Mouse (Mus musculus): ENCODE results near the gene Srebf1. TPM values are rescaled to one million over a fixed set of nuclear protein-coding genes. Genes with fewer than 3 reads are reported as not detected.
A peak's percentile ranks its signal among the peaks of the same experiment; 100 is the strongest.

Srebf1 gene
- total RNA-seq, 2 experiments from 2014 or later = 47.1 to 56.2 TPM

- no peak for DNase-seq
These were observed 17.4 kb downstream of the Srebf1 start for GRCm38 (mm10) chr11:60205026-60205425.

DNA sequence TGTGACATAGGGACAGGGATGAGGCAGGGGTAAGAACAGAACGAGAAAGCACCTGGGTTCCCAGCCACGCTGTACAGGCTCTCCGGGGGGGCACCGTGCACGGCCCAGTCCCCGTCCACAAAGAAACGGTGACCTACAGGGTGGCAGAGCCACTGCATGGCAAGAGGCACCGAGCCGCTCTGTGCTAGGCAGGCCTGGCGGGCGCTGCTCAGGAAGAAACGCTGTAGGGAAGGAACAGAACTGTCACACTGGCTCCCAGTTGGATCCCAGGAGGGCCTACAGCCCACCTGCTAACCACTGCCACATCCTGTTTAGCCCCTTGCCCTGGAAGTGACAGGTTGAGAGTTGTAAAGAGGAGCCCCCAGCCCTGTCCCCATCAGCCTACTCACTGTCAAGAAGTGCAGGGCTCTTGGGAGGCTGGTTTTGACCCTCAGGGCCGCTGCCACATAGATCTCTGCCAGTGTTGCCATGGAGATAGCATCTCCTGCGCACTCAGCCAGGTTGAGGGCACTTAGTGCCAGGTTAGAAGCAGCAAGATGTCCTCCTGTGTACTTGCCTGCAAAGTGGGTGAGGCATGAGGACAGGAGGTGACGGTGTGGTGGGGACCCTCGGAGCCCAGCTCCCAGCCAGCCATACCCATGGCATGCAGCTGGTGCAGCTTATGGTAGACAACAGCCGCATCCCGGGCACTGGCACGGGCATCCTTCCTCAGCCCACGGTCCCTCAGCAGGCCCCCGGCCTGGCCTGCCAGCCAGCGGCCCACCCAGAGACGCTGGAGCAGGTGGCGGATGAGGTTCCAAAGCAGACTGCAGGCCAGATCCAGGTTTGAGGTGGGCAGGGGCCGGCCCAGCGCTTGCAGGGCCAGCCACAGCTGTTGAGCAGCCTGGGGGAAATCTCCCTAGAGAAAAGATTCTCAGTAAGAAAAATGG is 19.4 kb downstream of the Srebf1 start:
- no peak for DNase-seq

DNA sequence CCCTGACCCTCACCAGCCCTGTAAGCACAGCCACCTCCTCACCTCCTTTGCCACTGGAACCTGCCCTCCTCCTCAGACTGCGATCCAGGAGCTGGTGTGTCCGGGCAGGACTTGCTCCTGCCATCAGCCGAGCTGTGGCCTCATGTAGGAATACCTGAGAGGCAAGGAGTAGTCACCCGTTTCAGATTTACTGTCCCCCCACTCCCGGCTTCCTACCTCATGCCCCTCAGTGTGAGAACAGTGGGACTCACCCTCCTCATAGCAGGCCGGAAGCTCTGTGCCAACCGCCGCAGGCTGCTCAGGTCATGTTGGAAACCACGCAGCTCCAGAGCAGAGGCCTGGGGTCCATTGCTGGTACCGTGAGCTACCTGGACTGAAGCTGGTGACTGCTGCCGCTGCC is 22.0 kb downstream of the Srebf1 start:
- DNase-seq = no peak

GRCm38 (mm10) chr11:60199702-60200184 is 22.6 kb downstream of the Srebf1 start:
- DNase-seq = peak; percentile 90

GRCm38 (mm10) chr11:60198651-60199050 is 23.7 kb downstream of the Srebf1 start:
- DNase-seq = no peak

DNA sequence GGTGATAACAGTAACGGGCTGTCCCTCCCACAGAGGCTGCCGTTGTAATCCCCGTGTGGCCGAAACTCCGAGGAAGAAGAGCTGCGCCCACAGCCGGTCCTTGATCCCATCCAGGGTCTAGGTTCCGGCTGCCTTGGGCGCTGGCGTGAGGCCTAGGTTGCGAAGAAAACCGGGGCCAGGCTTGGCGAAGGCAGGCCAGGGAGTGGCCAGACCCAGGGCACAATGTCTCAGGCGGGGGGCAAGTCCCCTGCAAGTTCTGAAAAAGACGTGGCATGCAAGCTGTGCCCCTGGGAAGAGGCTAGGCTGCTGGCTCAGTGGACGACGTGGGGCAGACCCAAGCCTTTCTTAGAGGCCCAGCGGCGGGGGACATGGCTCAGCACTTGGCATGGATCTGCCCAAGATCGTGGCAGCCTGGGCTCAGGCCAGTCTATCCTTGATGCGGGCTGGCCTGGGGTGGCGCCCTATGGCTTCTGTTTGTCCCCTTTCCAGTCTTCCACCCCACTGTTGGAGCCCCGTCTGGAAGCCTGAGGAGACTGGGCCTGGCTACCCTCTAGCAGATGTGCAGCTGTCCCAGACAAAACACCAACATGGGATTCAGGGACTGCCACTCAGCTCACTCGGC is 24.3 kb downstream of the Srebf1 start:
- DNase-seq = no peak

DNA sequence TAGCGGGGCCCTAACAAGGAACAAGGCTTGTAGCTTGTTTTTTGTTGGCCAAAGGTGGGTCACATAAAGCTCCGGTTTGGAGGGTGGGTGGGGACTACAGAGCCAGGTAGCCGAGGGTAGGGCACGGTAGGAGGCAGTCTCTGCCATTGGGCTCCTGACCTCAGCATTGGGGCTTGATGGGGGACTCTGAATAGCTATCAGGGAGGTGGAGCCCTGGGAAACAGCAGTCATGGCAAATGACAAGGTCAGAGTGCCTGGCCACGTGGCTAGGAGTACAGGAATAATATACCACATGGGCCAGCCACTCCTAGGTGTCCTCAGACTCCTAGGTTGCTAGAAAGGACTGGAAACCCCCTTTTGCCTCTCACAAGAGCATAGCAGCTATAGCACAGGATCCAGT is 26.0 kb downstream of the Srebf1 start:
- no peak for DNase-seq

- no peak for DNase-seq
These were observed 27.3 kb downstream of the Srebf1 start for GRCm38 (mm10) chr11:60195108-60195507.

GRCm38 (mm10) chr11:60193556-60193955 is 28.8 kb downstream of the Srebf1 start:
- no peak for DNase-seq

DNA sequence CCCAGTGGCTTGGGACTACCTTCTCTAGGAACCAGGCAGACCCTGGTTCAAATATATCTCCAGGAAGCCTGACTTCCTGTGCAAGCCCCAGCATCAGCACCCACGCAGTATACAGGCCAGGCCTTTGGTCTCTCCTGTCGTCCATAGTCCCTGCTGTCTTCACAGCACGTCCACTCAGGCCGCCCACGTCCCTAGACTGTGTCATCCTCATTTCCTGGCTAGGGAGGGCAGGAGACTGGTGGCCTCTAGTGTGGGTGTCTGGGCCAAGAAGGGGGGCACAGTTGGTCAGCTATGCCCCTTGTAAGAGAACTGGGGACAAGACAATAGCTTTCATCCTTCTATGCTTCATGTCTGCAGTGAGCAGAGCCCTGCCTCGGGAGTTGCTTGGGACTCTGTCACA is 29.8 kb downstream of the Srebf1 start:
- no peak for DNase-seq

DNA sequence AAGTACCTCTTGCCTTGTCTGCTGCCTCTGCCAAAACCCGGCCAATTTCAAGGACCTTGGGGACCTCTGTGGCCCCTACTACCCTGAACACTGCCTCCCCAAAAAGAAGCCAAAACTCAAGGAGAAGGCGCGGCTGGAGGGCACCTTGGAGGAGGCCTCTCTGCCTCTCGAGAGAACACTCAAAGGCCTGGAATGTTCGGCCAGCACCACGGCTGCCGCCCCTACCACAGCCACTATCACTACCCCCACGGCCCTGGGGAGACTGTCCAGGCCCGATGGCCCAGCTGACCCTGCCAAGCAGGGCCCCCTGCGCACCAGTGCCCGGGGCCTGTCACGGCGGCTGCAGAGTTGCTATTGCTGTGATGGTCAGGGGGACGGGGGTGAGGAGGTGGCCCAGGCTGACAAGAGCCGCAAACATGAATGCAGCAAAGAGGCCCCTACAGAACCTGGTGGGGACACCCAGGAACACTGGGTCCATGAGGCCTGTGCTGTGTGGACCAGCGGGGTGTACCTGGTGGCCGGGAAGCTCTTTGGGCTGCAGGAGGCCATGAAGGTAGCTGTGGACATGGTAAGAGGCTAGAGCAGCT is 32.2 kb downstream of the Srebf1 start:
- no peak for DNase-seq

DNA sequence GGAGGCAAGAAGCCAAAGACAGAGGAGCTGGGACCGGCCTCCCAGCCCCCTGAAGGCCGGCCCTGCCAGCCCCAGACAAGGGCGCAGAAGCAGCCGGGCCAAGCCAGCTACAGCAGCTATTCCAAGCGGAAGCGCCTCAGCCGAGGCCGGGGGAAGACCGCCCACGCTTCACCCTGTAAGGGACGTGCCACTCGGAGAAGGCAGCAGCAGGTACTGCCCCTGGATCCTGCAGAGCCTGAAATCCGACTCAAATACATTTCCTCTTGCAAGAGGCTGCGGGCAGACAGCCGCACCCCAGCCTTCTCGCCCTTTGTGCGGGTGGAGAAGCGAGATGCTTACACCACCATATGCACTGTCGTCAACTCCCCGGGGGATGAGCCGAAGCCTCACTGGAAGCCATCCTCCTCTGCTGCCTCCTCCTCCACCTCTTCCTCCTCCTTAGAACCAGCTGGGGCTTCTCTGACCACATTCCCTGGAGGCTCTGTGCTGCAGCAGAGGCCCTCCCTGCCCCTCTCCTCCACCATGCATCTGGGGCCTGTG is 32.8 kb downstream of the Srebf1 start:
- no peak for DNase-seq

GRCm38 (mm10) chr11:60188275-60188853 is 34.0 kb downstream of the Srebf1 start:
- no peak for DNase-seq

DNA sequence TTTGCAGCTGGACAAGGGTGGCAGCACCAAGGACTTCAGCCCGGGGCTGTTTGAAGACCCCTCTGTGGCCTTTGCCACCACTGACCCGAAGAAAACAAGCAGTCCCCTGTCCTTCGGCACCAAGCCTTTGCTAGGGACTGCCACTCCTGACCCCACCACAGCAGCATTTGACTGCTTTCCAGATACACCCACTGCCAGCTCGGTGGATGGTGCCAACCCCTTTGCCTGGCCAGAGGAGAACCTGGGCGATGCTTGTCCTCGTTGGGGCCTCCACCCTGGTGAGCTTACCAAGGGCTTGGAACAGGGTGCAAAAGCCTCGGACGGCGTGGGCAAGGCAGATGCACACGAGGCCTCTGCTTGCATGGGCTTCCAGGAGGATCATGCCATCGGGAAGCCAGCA is 35.3 kb downstream of the Srebf1 start:
- DNase-seq = no peak

GRCm38 (mm10) chr11:60185396-60186231 is 36.8 kb downstream of the Srebf1 start:
- DNase-seq = peak; percentile 63 to 64

DNA sequence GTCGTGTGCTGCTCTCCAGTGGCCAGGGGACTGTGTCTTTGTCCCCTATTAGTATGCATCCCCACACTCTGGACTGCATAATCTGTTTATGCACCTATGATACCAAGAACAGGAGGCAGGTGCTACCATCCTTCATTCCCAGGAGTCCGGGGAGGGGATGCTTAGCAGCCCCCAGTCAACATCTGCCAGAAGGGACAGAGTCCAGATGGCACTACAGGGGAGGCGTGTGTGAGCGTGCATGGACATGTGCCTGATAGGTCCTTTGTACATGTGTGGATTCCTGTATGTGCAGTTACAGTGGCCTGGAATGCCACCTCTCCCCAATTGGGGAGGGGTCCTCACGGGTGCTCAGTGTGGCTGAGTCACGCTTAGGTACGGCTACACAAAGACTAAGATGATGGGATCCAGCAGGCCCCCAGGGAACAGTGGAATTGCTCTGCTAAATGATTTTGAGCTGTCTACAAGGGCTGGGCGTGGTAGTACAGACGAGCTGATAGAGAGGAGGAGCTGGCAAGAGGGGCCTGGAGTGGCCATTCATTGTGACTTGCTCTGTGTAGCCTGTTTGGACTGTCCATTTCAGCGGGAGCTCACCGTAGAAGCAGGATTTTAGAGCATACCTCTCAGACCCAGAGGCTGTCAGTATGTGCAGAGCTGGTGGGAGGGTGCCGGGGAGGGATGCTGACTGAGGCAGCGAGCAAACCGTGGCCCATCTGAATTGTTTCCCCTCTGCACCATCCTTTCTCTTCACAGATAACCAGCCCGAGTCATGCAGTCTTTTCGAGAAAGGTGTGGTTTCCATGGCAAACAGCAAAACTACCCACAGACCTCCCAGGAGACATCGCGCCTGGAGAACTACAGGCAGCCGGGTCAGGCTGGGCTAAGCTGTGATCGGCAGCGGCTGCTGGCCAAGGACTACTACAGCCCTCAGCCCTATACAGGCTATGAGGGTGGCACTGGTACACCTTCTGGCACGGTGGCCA is 37.7 kb downstream of the Srebf1 start:
- DNase-seq = no peak

DNA sequence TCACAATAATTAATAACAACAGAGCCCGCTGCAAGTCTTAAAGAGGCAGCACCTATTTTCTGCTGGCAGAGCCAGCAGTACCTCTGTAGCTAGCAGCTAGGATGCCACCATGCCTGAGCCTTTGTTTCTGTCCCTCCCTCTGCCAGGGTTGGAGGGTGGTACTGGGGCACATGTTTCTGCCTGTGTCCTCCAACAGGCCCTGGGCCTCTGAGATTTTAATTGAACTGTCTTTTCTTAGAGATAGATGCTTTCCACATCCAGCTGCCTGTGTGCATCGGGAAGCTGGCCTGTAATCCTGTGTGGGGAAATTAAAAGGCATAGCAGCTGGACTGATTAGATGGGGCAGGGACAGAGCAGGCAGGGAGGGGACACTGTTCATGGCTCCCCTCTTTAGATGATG is 39.6 kb downstream of the Srebf1 start:
- no peak for DNase-seq

DNA sequence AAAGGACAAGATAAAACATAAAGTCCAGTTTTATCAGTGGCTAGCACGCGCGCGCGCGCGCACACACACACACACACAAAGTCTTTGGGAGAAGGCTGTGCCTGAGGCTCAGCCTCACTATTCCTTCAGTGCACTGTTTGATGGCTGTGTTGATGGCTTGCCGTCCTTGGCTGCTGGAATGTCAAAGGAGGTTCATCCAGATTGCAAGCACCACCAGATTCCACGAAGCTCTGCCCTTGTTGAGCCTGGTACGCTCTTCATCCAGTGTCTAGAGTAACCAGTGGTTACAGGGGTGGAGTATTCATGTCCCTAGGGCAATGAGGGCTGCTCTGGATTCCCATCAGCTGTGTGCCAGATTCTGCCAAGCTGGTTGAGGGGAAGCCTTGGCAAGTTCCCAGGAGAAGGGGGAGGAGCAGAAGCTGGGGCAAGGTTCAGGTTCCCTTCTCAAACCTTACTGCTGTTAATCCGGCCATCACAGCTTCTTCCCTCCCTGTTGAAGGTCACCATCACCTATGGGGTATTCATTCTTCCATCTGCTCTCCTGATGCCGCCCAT is 40.2 kb downstream of the Srebf1 start:
- DNase-seq = no peak

DNA sequence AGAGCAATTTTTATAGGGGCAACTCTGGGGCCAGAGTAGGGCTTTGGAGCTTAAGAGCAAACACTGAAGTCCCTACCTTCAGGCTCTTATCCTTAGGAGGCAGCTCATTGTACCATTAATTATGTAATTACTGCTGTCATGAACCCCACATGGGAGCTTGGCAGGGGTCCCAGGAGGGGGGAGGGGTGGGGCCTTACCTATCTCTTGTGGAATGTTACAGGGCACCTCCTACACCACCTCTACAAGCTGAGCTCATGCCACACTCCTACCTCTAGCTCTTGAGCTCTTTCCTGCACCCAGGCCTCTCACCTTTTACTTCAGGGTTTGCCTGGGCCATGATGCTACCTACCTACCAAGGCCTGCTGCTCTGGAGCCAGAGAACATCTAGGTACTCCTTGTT is 43.9 kb downstream of the Srebf1 start:
- DNase-seq = no peak

GRCm38 (mm10) chr11:60178005-60178404 is 44.4 kb downstream of the Srebf1 start:
- DNase-seq = no peak

Data from layer of hippocampus, postnatal 36 days (tissue).